ENCODE assay signal across 24 mouse cellular contexts in genomic region chr12:80734526-80735470, GRCm38 (mm10). TPM values are rescaled to one million over a fixed set of nuclear protein-coding genes. Genes with fewer than 3 reads are reported as not detected.
A peak's percentile ranks its signal among the peaks of the same experiment; 100 is the strongest.
DNase-seq lines count a peak whose midpoint lies in the region; ATAC-seq and TF ChIP-seq lines count a peak whose summit lies in the region.
"Had no signal": no experiment of that assay in that cellular context is flagged by ENCODE, and none has a peak within 500 bp of the region (broad histone marks: within the 10 kb centered on the region; RNA-seq: fewer than 3 reads in every experiment).

No protein-coding gene starts in this region.

- TF ChIP-seq CTCF in forebrain, postnatal 0 days (IDR thresholded peaks at IDR 0.05; ENCODE audit: low read depth) = no peak
- TF ChIP-seq CTCF in layer of hippocampus, adult 2 months (conservative IDR thresholded peaks at IDR 0.05) = no peak

- H3K4me1 ChIP-seq in forebrain, embryonic 10.5 days = peaks cover 38% of the 10 kb centered on the region
- H3K4me1 ChIP-seq in forebrain, postnatal 0 days (ENCODE audit: insufficient read depth) = peaks cover 15% of the 10 kb centered on the region
- H3K4me1 ChIP-seq in midbrain, embryonic 16.5 days (ENCODE audit: control insufficient read depth, insufficient read depth, low read length) = peaks cover 27% of the 10 kb centered on the region
- peaks cover 24% of the 10 kb centered on the region for H3K4me1 ChIP-seq in midbrain, embryonic 15.5 days
- peaks cover 29% of the 10 kb centered on the region for H3K4me1 ChIP-seq in embryonic facial prominence, embryonic 10.5 days

- H3K4me3 ChIP-seq in forebrain, embryonic 10.5 days = no peak overlapping the region
- H3K4me3 ChIP-seq in forebrain, postnatal 0 days (ENCODE audit: low read depth, low read length) = no peak overlapping the region
- H3K4me3 ChIP-seq in layer of hippocampus, adult 2 months = no peak overlapping the region; the same call in 1 of the 2 replicates
- H3K4me3 ChIP-seq in midbrain, embryonic 16.5 days (ENCODE audit: low read depth, low read length) = no peak overlapping the region
- no peak overlapping the region for H3K4me3 ChIP-seq in midbrain, embryonic 15.5 days
- H3K4me3 ChIP-seq in embryonic facial prominence, embryonic 10.5 days = no peak overlapping the region
- H3K4me3 ChIP-seq: embryonic facial prominence, embryonic 15.5 days; heart, adult 2 months; limb, embryonic 13.5 days; liver, embryonic 15.5 days; neural tube, embryonic 12.5 days had no signal

- no peaks in the 10 kb centered on the region for H3K9me3 ChIP-seq in forebrain, embryonic 10.5 days
- no peaks in the 10 kb centered on the region for H3K9me3 ChIP-seq in forebrain, postnatal 0 days (ENCODE audit: low read length)
- H3K9me3 ChIP-seq in midbrain, embryonic 16.5 days (replicated peaks; ENCODE audit: control insufficient read depth, low read length, poor library complexity, severe bottlenecking) = no peaks in the 10 kb centered on the region
- H3K9me3 ChIP-seq in midbrain, embryonic 15.5 days = no peaks in the 10 kb centered on the region
- H3K9me3 ChIP-seq in embryonic facial prominence, embryonic 10.5 days = no peaks in the 10 kb centered on the region
- H3K9me3 ChIP-seq: embryonic facial prominence, embryonic 15.5 days; limb, embryonic 13.5 days; liver, embryonic 15.5 days; neural tube, embryonic 12.5 days had no signal

- WGBS in forebrain, embryonic 10.5 days = 68% methylated on average over 13 of the region's 13 CpGs
- WGBS in forebrain, postnatal 0 days = 64% methylated on average over 13 of the region's 13 CpGs
- WGBS in midbrain, embryonic 16.5 days = 64% methylated on average over 13 of the region's 13 CpGs
- WGBS in midbrain, embryonic 15.5 days = 62% methylated on average over 13 of the region's 13 CpGs
- 62% methylated on average over 13 of the region's 13 CpGs for WGBS in embryonic facial prominence, embryonic 10.5 days

- peak overlapping the region; percentile 54 for H3K27ac ChIP-seq in forebrain, embryonic 10.5 days
- H3K27ac ChIP-seq in forebrain, postnatal 0 days (ENCODE audit: low read depth, low read length) = no peak overlapping the region
- H3K27ac ChIP-seq in layer of hippocampus, adult 2 months = peak overlapping the region; percentile 51; the same call in 1 of the 2 replicates
- peak overlapping the region; percentile 40; the same call in 1 of the 2 replicates for H3K27ac ChIP-seq in midbrain, embryonic 16.5 days (ENCODE audit: low read length)
- H3K27ac ChIP-seq in midbrain, embryonic 15.5 days = no peak overlapping the region
- H3K27ac ChIP-seq in embryonic facial prominence, embryonic 10.5 days (replicated peaks) = no peak overlapping the region
- H3K27ac ChIP-seq: embryonic facial prominence, embryonic 15.5 days; heart, adult 2 months; limb, embryonic 13.5 days; liver, embryonic 15.5 days; neural tube, embryonic 12.5 days; stomach, postnatal 0 days had no signal

- no peak for DNase-seq in forebrain, embryonic 10.5 days (ENCODE audit: extremely low spot score, low spot score)
- DNase-seq in forebrain, postnatal 0 days = no peak
- DNase-seq in layer of hippocampus, adult 2 months (ENCODE audit: low spot score in 2 of 2) = peak; percentile 25 to 32
- no peak for DNase-seq in layer of hippocampus, postnatal 36 days
- peak; percentile 37 to 61 for DNase-seq in thymus, postnatal 36 days
- DNase-seq in embryonic facial prominence, embryonic 10.5 days (ENCODE audit: low spot score) = no peak
- DNase-seq: adrenal gland, adult 2 months; cerebellum, adult 2 months; cerebellum, postnatal 36 days; gastrocnemius, postnatal 36 days; heart, adult 2 months; kidney, adult 18-20 months; lung, postnatal 4 days; right cerebral cortex, postnatal 14 days had no signal

- H3K9ac ChIP-seq in forebrain, postnatal 0 days = no peak overlapping the region
- no peak overlapping the region for H3K9ac ChIP-seq in midbrain, embryonic 16.5 days (ENCODE audit: low read depth, low read length)
- no peak overlapping the region for H3K9ac ChIP-seq in midbrain, embryonic 15.5 days
- H3K9ac ChIP-seq: embryonic facial prominence, embryonic 15.5 days; limb, embryonic 13.5 days; liver, embryonic 15.5 days; neural tube, embryonic 12.5 days had no signal

- no peak for ATAC-seq in forebrain, postnatal 0 days
- ATAC-seq in midbrain, embryonic 16.5 days = no peak
- no peak for ATAC-seq in midbrain, embryonic 15.5 days (replicated peaks)

- H3K27me3 ChIP-seq in forebrain, embryonic 10.5 days (ENCODE audit: poor library complexity, severe bottlenecking) = peaks cover 20% of the 10 kb centered on the region; the same call in 1 of the 2 replicates
- H3K27me3 ChIP-seq in forebrain, postnatal 0 days (ENCODE audit: insufficient read depth, low read length) = no peaks in the 10 kb centered on the region
- no peaks in the 10 kb centered on the region for H3K27me3 ChIP-seq in midbrain, embryonic 16.5 days (ENCODE audit: control insufficient read depth, insufficient read depth, low read depth, low read length)
- H3K27me3 ChIP-seq in midbrain, embryonic 15.5 days (replicated peaks) = no peaks in the 10 kb centered on the region
- H3K27me3 ChIP-seq in embryonic facial prominence, embryonic 10.5 days (replicated peaks; ENCODE audit: low read depth, poor library complexity, severe bottlenecking) = peaks cover 24% of the 10 kb centered on the region
- H3K27me3 ChIP-seq: embryonic facial prominence, embryonic 15.5 days; neural tube, embryonic 12.5 days had no signal

- H3K36me3 ChIP-seq in forebrain, embryonic 10.5 days (replicated peaks) = no peaks in the 10 kb centered on the region
- no peaks in the 10 kb centered on the region for H3K36me3 ChIP-seq in forebrain, postnatal 0 days (ENCODE audit: insufficient read depth)
- no peaks in the 10 kb centered on the region for H3K36me3 ChIP-seq in midbrain, embryonic 16.5 days (ENCODE audit: control insufficient read depth, insufficient read depth, low read length)
- no peaks in the 10 kb centered on the region for H3K36me3 ChIP-seq in midbrain, embryonic 15.5 days (replicated peaks)
- H3K36me3 ChIP-seq in embryonic facial prominence, embryonic 10.5 days (replicated peaks) = no peaks in the 10 kb centered on the region
- H3K36me3 ChIP-seq: embryonic facial prominence, embryonic 15.5 days; limb, embryonic 13.5 days; liver, embryonic 15.5 days; neural tube, embryonic 12.5 days had no signal

- no peak overlapping the region for H3K4me2 ChIP-seq in forebrain, postnatal 0 days (ENCODE audit: low read depth)
- no peak overlapping the region for H3K4me2 ChIP-seq in midbrain, embryonic 16.5 days (ENCODE audit: low read length)
- no peak overlapping the region for H3K4me2 ChIP-seq in midbrain, embryonic 15.5 days
- H3K4me2 ChIP-seq: embryonic facial prominence, embryonic 15.5 days; limb, embryonic 13.5 days; liver, embryonic 15.5 days; neural tube, embryonic 12.5 days had no signal

RNA-seq across cellular contexts. Expression of gene Ccdc177, which starts 25.7 kb away (rescaled TPM):
- polyA plus RNA-seq in forebrain, embryonic 10.5 days (2016; fragmentation: Nextera tagmentation; extraction: Ambion mirVana) = 1.6 and 1.7 TPM in 2 replicates
- 19.1 and 23.5 TPM in 2 replicates for total RNA-seq in forebrain, postnatal 0 days (2014; rRNA removed)
- 1.6 and 2.3 TPM in 2 replicates for polyA plus RNA-seq in forebrain, postnatal 0 days (2015; fragmentation: Nextera tagmentation; extraction: Ambion mirVana)
- total RNA-seq in layer of hippocampus, adult 2 months (2021) = 10 to 100 TPM; 18.4 to 18.6 TPM
- 10 to 100 TPM; 16.5 to 18.6 TPM for total RNA-seq in layer of hippocampus, postnatal 36 days (2021)
- polyA plus RNA-seq in midbrain, embryonic 16.5 days (2015; fragmentation: Nextera tagmentation; extraction: Ambion mirVana) = 3.8 and 3.9 TPM in 2 replicates
- polyA plus RNA-seq in midbrain, embryonic 15.5 days (2015; fragmentation: Nextera tagmentation; extraction: Ambion mirVana) = 5.9 and 6.6 TPM in 2 replicates
- 0.52 and 0.59 TPM in 2 replicates for polyA plus RNA-seq in embryonic facial prominence, embryonic 10.5 days (2016; fragmentation: Nextera tagmentation; extraction: Ambion mirVana)
- total RNA-seq: gastrocnemius, adult 18-20 months; gastrocnemius, postnatal 36 days had no signal
- polyA plus RNA-seq: adrenal gland, adult 2 months; heart, adult 2 months; heart, embryonic 14.5 days; liver, embryonic 15.5 days had no signal

RNA-seq across cellular contexts. Expression of gene Plekhd1, which starts 42.4 kb away (rescaled TPM):
- polyA plus RNA-seq in forebrain, embryonic 10.5 days (2016; fragmentation: Nextera tagmentation; extraction: Ambion mirVana) = 0.27 and 0.55 TPM in 2 replicates
- total RNA-seq in forebrain, postnatal 0 days (2014; rRNA removed) = 0.77 and 1.1 TPM in 2 replicates
- 0.70 and 1.3 TPM in 2 replicates for polyA plus RNA-seq in forebrain, postnatal 0 days (2015; fragmentation: Nextera tagmentation; extraction: Ambion mirVana)
- total RNA-seq in layer of hippocampus, adult 2 months (2021) = 1 to 10 TPM; 5.6 to 6.5 TPM
- 1 to 10 TPM; 6.9 to 7.8 TPM for total RNA-seq in layer of hippocampus, postnatal 36 days (2021)
- 3.0 and 3.9 TPM in 2 replicates for polyA plus RNA-seq in midbrain, embryonic 16.5 days (2015; fragmentation: Nextera tagmentation; extraction: Ambion mirVana)
- polyA plus RNA-seq in midbrain, embryonic 15.5 days (2015; fragmentation: Nextera tagmentation; extraction: Ambion mirVana) = 3.3 and 3.8 TPM in 2 replicates
- 0.40 and 0.59 TPM in 2 replicates for polyA plus RNA-seq in embryonic facial prominence, embryonic 10.5 days (2016; fragmentation: Nextera tagmentation; extraction: Ambion mirVana)
- total RNA-seq: adrenal gland, adult 2 months; gastrocnemius, postnatal 36 days; heart, adult 2 months; heart, postnatal 25 days had no signal

RNA-seq across cellular contexts. Expression of gene Susd6, which starts 55.5 kb away (rescaled TPM):
- 11.9 and 13.0 TPM in 2 replicates for polyA plus RNA-seq in forebrain, embryonic 10.5 days (2016; fragmentation: Nextera tagmentation; extraction: Ambion mirVana)
- 12.5 and 15.3 TPM in 2 replicates for total RNA-seq in forebrain, postnatal 0 days (2014; rRNA removed)
- polyA plus RNA-seq in forebrain, postnatal 0 days (2015; fragmentation: Nextera tagmentation; extraction: Ambion mirVana) = 6.8 and 8.0 TPM in 2 replicates
- 10 to 100 TPM; 71.6 to 72.1 TPM for total RNA-seq in layer of hippocampus, adult 2 months (2021)
- 10 to 100 TPM; 66.7 to 70.2 TPM for total RNA-seq in layer of hippocampus, postnatal 36 days (2021)
- 10.4 and 11.0 TPM in 2 replicates for polyA plus RNA-seq in midbrain, embryonic 16.5 days (2015; fragmentation: Nextera tagmentation; extraction: Ambion mirVana)
- 13.2 and 13.6 TPM in 2 replicates for polyA plus RNA-seq in midbrain, embryonic 15.5 days (2015; fragmentation: Nextera tagmentation; extraction: Ambion mirVana)
- 13.6 and 13.8 TPM in 2 replicates for polyA plus RNA-seq in embryonic facial prominence, embryonic 10.5 days (2016; fragmentation: Nextera tagmentation; extraction: Ambion mirVana)

Comparison
In these comparisons a context has a peak if more than half of its experiments do, and no peak if none do; other contexts are left out.
1. DNase-seq: peak in layer of hippocampus, adult 2 months (2 of 2) and thymus, postnatal 36 days (2 of 2); none in forebrain, embryonic 10.5 days (single experiment), forebrain, postnatal 0 days (single experiment), layer of hippocampus, postnatal 36 days (0 of 2) and embryonic facial prominence, embryonic 10.5 days (single experiment).
2. H3K27ac ChIP-seq: peak in forebrain, embryonic 10.5 days (single experiment), layer of hippocampus, adult 2 months (single experiment) and midbrain, embryonic 16.5 days (single experiment); none in forebrain, postnatal 0 days (single experiment), midbrain, embryonic 15.5 days (single experiment) and embryonic facial prominence, embryonic 10.5 days (single experiment).